Mouse (Mus musculus) bone marrow macrophage, adult 2 months (primary cell): ENCODE data around the gene Pgam2. TPM values are rescaled to one million over a fixed set of nuclear protein-coding genes. Genes with fewer than 3 reads are reported as not detected.

Experiments
- H3K27ac ChIP-seq: 2 replicates; pipeline ENCODE4 v1.5.1; 2012; ENCODE audit warnings: low read depth, low read length; ENCODE audit not compliant: insufficient read depth
- H3K4me1 ChIP-seq: 2 replicates; pipeline ENCODE4 v1.6.1; 2012; ENCODE audit warnings: low read length; ENCODE audit not compliant: control insufficient read depth, insufficient read depth
- H3K4me3 ChIP-seq: 2 replicates; pipeline ENCODE4 v1.5.1; 2012; ENCODE audit warnings: mild to moderate bottlenecking, low read length, moderate library complexity; ENCODE audit not compliant: insufficient read depth
- CTCF ChIP-seq: IDR thresholded peaks from 2 replicates; pipeline ENCODE4 v1.5.1; 2012; ENCODE audit warnings: low read depth, mild to moderate bottlenecking, low read length, moderate library complexity
- POLR2A ChIP-seq: IDR thresholded peaks from 2 replicates; pipeline ENCODE4 v1.6.1; 2012; ENCODE audit warnings: mild to moderate bottlenecking, low read depth, low read length, borderline replicate concordance
- polyA plus RNA-seq: library from polyadenylated mRNA; stranded (reverse); fragments of >200 nt; gene quantifications from 2 replicates; pipeline ENCODE4 v1.2.4, GENCODE M21; 2012; ENCODE audit not compliant: missing spikeins, insufficient read depth, insufficient read length

Pgam2 gene
- polyA plus RNA-seq, result not detected in 2 replicates

- peaks cover 13% of the 10 kb centered on the region for H3K4me1 ChIP-seq
- TF ChIP-seq POLR2A (no peak), CTCF (no peak)
- no peak within 1 kb of the TSS for H3K27ac ChIP-seq
Measured at GRCm38 (mm10) chr11:5803551-5803981, at the start of gene Pgam2. Gene Pgam2 (minus strand): TSS chr11:5803733.

DNA sequence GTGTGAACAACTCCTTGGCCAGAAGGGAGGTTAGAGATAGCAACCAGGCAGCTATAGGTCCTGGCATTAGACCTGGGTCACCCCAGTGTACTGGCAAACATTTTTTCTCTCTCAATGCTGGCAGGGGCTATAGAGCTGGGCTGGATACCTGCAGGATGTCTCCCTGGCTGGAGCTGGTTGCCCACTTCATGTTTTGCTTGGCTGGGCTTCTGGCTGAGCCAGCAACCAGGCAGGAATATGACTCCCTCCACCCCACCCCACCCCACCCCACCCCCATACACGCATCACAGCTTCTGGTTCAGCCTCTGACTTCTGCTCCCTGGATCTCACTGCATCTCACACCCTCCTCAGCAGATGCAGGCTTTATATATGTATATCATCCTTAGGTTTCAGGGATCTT lies 48.8 kb upstream of the Pgam2 start:
- Histone ChIP-seq H3K4me1 (peaks cover 6% of the 10 kb centered on the region; the same call in 1 of the 2 replicates), H3K27ac (no peak overlapping the region), H3K4me3 (no peak overlapping the region)
- TF ChIP-seq POLR2A, result no peak
- TF ChIP-seq CTCF, result no peak

More at GRCm38 (mm10) chr11:5803551-5803981, at the start of gene Pgam2:
- no peak within 1 kb of the TSS for H3K4me3 ChIP-seq

DNA sequence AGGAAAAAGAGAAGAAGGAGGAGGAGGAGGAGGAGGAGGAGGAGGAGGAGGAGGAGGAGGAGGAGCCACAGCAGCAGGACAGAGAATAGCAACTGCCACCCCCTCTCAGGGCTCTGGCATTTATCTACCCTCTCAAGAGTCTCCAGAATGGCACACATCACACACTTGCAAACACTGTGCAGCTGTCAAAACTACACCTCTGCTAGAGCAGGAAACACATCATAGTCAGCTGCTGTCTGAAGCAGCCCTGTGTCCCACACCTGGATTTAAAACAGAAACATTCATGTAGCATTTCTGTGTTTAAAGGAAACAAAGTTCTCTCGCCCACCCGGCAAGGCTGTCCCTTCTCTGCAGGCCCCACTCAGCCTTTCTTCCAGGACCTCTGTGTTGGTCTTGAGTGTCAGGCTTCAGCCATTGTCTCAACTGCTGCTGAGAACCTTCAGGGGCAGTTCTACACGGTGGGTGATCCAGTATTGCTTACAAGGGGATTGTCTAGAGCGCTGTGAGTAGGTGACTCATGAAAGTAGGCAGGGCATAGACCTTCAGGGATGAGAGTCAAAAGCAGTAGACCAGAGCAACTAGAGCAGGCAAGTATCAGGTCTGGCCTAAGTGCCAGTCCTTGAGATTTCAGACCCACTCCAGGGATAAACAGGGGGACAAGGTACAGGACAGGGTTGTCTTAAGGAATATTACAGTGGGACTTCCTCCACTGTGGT lies 47.6 kb upstream of the Pgam2 start:
- no peak for TF ChIP-seq POLR2A
- TF ChIP-seq CTCF, result no peak
- Histone ChIP-seq H3K27ac (no peak overlapping the region), H3K4me3 (no peak overlapping the region), H3K4me1 (peaks cover 6% of the 10 kb centered on the region; the same call in 1 of the 2 replicates)

DNA sequence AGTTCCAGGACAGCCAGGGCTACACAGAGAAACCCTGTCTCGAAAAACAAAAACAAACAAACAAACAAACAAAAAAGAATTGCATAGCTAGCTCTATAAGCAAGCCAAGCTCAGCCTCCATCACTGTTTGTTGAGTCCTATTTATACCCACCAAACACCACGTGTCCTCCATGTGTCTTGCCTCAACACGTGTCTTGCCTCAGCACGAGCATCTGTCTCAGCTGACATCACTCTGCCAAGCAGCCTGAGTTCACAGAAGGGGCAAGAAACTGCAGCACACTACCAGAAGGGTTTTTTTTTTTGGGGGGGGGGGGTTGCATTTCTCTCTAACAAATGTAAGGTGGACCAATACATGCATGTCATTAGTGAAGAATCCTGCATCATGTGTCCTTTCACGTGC lies 46.9 kb upstream of the Pgam2 start:
- TF ChIP-seq CTCF, result no peak
- TF ChIP-seq POLR2A, result no peak
- no peaks in the 10 kb centered on the region for H3K4me1 ChIP-seq
- H3K27ac ChIP-seq, result no peak overlapping the region
- H3K4me3 ChIP-seq, result no peak overlapping the region

GRCm38 (mm10) chr11:5849316-5849715 lies 45.8 kb upstream of the Pgam2 start:
- H3K27ac ChIP-seq, result no peak overlapping the region
- H3K4me3 ChIP-seq, result no peak overlapping the region
- H3K4me1 ChIP-seq, result no peaks in the 10 kb centered on the region
- no peak for TF ChIP-seq CTCF
- TF ChIP-seq POLR2A, result no peak

DNA sequence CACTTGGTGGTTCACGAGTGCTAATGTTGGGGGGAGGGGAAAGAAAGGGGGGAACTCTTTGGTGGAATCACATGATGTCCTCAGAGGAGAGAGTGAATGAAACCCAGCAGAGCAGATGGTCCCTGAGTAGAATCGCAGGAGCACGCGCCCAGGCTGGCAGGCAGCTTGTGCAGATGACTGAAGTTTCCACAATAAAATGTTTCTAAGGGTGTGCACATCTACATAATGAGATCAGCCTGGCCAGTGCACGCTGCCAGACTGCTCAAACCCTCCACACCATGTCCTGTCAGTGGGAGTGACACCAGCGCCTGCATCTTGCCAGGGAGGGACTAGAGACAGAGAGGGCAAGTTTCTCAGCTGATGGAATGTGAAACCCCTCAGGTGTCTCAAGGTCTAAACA lies 45.2 kb upstream of the Pgam2 start:
- TF ChIP-seq CTCF, result no peak
- no peak for TF ChIP-seq POLR2A
- H3K27ac ChIP-seq, result no peak overlapping the region

GRCm38 (mm10) chr11:5846639-5847345 lies 43.3 kb upstream of the Pgam2 start:
- no peak overlapping the region for H3K27ac ChIP-seq
- TF ChIP-seq POLR2A, result no peak
- no peak for TF ChIP-seq CTCF
- H3K4me3 ChIP-seq, result no peak overlapping the region
- no peaks in the 10 kb centered on the region for H3K4me1 ChIP-seq

More for the DNA sequence above, 45.2 kb upstream of the Pgam2 start:
- Histone ChIP-seq H3K4me3 (no peak overlapping the region), H3K4me1 (no peaks in the 10 kb centered on the region)

- TF ChIP-seq POLR2A, result no peak
- no peak for TF ChIP-seq CTCF
- Histone ChIP-seq H3K4me1 (no peaks in the 10 kb centered on the region), H3K4me3 (no peak overlapping the region), H3K27ac (no peak overlapping the region)
Measured at GRCm38 (mm10) chr11:5843131-5843530, 39.6 kb upstream of the Pgam2 start.

- TF ChIP-seq CTCF, result no peak
- TF ChIP-seq POLR2A, result no peak
- no peak overlapping the region for H3K27ac ChIP-seq
- H3K4me3 ChIP-seq, result no peak overlapping the region
- no peaks in the 10 kb centered on the region for H3K4me1 ChIP-seq
Measured at GRCm38 (mm10) chr11:5841751-5842150, 38.2 kb upstream of the Pgam2 start.

- Histone ChIP-seq H3K4me1 (peaks cover 4% of the 10 kb centered on the region; the same call in 1 of the 2 replicates), H3K27ac (no peak overlapping the region), H3K4me3 (no peak overlapping the region)
- TF ChIP-seq CTCF (no peak), POLR2A (no peak)
Measured at GRCm38 (mm10) chr11:5840346-5840745, 36.8 kb upstream of the Pgam2 start.
